Comparison of ENCODE assay signal across 10 mouse cellular contexts in genomic region chr2:26460097-26460646, GRCm38 (mm10). TPM values are rescaled to one million over a fixed set of nuclear protein-coding genes. Genes with fewer than 3 reads are reported as not detected.
DNase-seq lines count a peak whose midpoint lies in the region; ATAC-seq and TF ChIP-seq lines count a peak whose summit lies in the region.
"Had no signal": no experiment of that assay in that cellular context is flagged by ENCODE, and none has a peak within 500 bp of the region (broad histone marks: within the 10 kb centered on the region; RNA-seq: fewer than 3 reads in every experiment).

No protein-coding gene starts in this region.

- no peak for DNase-seq in layer of hippocampus, adult 2 months (ENCODE audit: low spot score in 2 of 2)
- no peak for DNase-seq in layer of hippocampus, postnatal 14 days (ENCODE audit: low spot score in 2 of 2)
- DNase-seq in kidney, postnatal 25 days, result peak; percentile 56 to 79
- DNase-seq in gastrocnemius, adult 18-20 months (ENCODE audit: low spot score), result no peak
- DNase-seq in left cerebral cortex, adult 18-20 months (ENCODE audit: low spot score in 2 of 2), result no peak
- DNase-seq: heart, adult 2 months had no signal

- H3K27me3 ChIP-seq in forebrain, embryonic 15.5 days, result no peaks in the 10 kb centered on the region
- no peaks in the 10 kb centered on the region for H3K27me3 ChIP-seq in midbrain, embryonic 16.5 days (ENCODE audit: control insufficient read depth, insufficient read depth, low read depth, low read length)

- H3K27ac ChIP-seq in layer of hippocampus, adult 2 months, result peak overlapping the region; percentile 46; the same call in 1 of the 2 replicates
- no peak overlapping the region for H3K27ac ChIP-seq in forebrain, embryonic 15.5 days (replicated peaks)
- H3K27ac ChIP-seq in midbrain, embryonic 16.5 days (ENCODE audit: low read length), result no peak overlapping the region; the same call in 1 of the 2 replicates
- H3K27ac ChIP-seq: heart, adult 2 months had no signal

- no peak for TF ChIP-seq CTCF in layer of hippocampus, adult 2 months (conservative IDR thresholded peaks at IDR 0.05)

- peak; percentile 15 for ATAC-seq in forebrain, embryonic 15.5 days (replicated peaks)
- 0 out of 2 replicates have a peak, but pooled peaks have one; percentile 33 for ATAC-seq in midbrain, embryonic 16.5 days

- no peaks in the 10 kb centered on the region for H3K9me3 ChIP-seq in forebrain, embryonic 15.5 days
- H3K9me3 ChIP-seq in midbrain, embryonic 16.5 days (replicated peaks; ENCODE audit: control insufficient read depth, low read length, poor library complexity, severe bottlenecking), result no peaks in the 10 kb centered on the region
- H3K9me3 ChIP-seq: megakaryocyte, embryonic 14.5 days had no signal

- H3K4me3 ChIP-seq in layer of hippocampus, adult 2 months, result no peak overlapping the region
- H3K4me3 ChIP-seq in forebrain, embryonic 15.5 days, result no peak overlapping the region
- H3K4me3 ChIP-seq in midbrain, embryonic 16.5 days (ENCODE audit: low read depth, low read length), result no peak overlapping the region
- H3K4me3 ChIP-seq: heart, adult 2 months had no signal

- 85% methylated on average over 16 of the region's 16 CpGs for WGBS in forebrain, embryonic 15.5 days
- 88% methylated on average over 16 of the region's 16 CpGs for WGBS in midbrain, embryonic 16.5 days

- no peaks in the 10 kb centered on the region for H3K4me1 ChIP-seq in forebrain, embryonic 15.5 days
- H3K4me1 ChIP-seq in midbrain, embryonic 16.5 days (ENCODE audit: control insufficient read depth, insufficient read depth, low read length), result no peaks in the 10 kb centered on the region

- H3K36me3 ChIP-seq in forebrain, embryonic 15.5 days, result peaks cover 48% of the 10 kb centered on the region
- no peaks in the 10 kb centered on the region; the same call in 1 of the 2 replicates for H3K36me3 ChIP-seq in midbrain, embryonic 16.5 days (ENCODE audit: control insufficient read depth, insufficient read depth, low read length)

- H3K4me2 ChIP-seq in forebrain, embryonic 15.5 days (replicated peaks), result no peak overlapping the region
- no peak overlapping the region for H3K4me2 ChIP-seq in midbrain, embryonic 16.5 days (ENCODE audit: low read length)

- no peak overlapping the region for H3K9ac ChIP-seq in forebrain, embryonic 15.5 days (replicated peaks)
- no peak overlapping the region for H3K9ac ChIP-seq in midbrain, embryonic 16.5 days (ENCODE audit: low read depth, low read length)

RNA-seq across cellular contexts. Expression of gene Sec16a, which starts 15.2 kb away (rescaled TPM):
- total RNA-seq in layer of hippocampus, adult 2 months (2021), result 10 to 100 TPM; 49.3 to 51.3 TPM
- total RNA-seq in layer of hippocampus, postnatal 14 days (2021), result 10 to 100 TPM; 47.2 to 48.3 TPM
- 18.3 and 19.8 TPM in 2 replicates for polyA plus RNA-seq in forebrain, embryonic 15.5 days (2015; fragmentation: Nextera tagmentation; extraction: Ambion mirVana)
- polyA plus RNA-seq in midbrain, embryonic 16.5 days (2015; fragmentation: Nextera tagmentation; extraction: Ambion mirVana), result 18.7 and 20.4 TPM in 2 replicates
- total RNA-seq in gastrocnemius, adult 18-20 months (2021), result 10 to 100 TPM; 23.5 to 24.8 TPM
- total RNA-seq in left cerebral cortex, adult 18-20 months (2021), result 10 to 100 TPM; 42.7 to 46.0 TPM

RNA-seq across cellular contexts. Expression of gene Inpp5e, which starts 51.2 kb away (rescaled TPM):
- 10 to 100 TPM; 22.2 to 25.1 TPM for total RNA-seq in layer of hippocampus, adult 2 months (2021)
- 10 to 100 TPM; 22.0 to 22.6 TPM for total RNA-seq in layer of hippocampus, postnatal 14 days (2021)
- 20.6 and 22.4 TPM in 2 replicates for polyA plus RNA-seq in forebrain, embryonic 15.5 days (2015; fragmentation: Nextera tagmentation; extraction: Ambion mirVana)
- polyA plus RNA-seq in midbrain, embryonic 16.5 days (2015; fragmentation: Nextera tagmentation; extraction: Ambion mirVana), result 26.9 and 27.6 TPM in 2 replicates
- total RNA-seq in gastrocnemius, adult 18-20 months (2021), result 1 to 10 TPM; 8.6 to 9.2 TPM
- 10 to 100 TPM; 21.5 to 22.8 TPM for total RNA-seq in left cerebral cortex, adult 18-20 months (2021)

RNA-seq across cellular contexts. Expression of gene Notch1, which starts 56.3 kb away (rescaled TPM):
- total RNA-seq in layer of hippocampus, adult 2 months (2021), result 10 to 100 TPM; 32.7 to 35.7 TPM
- total RNA-seq in layer of hippocampus, postnatal 14 days (2021), result 10 to 100 TPM; 35.4 to 45.2 TPM
- polyA plus RNA-seq in forebrain, embryonic 15.5 days (2015; fragmentation: Nextera tagmentation; extraction: Ambion mirVana), result 22.6 and 26.1 TPM in 2 replicates
- polyA plus RNA-seq in midbrain, embryonic 16.5 days (2015; fragmentation: Nextera tagmentation; extraction: Ambion mirVana), result 10.7 and 11.4 TPM in 2 replicates
- 10 to 100 TPM in 1 of 2 experiments, 1 to 10 TPM in 1; 6.1 to 10.0 TPM for total RNA-seq in gastrocnemius, adult 18-20 months (2021)
- total RNA-seq in left cerebral cortex, adult 18-20 months (2021), result 10 to 100 TPM; 17.8 to 19.1 TPM
- total RNA-seq: MEL had no signal

Comparison
In these comparisons a context has a peak if more than half of its experiments do, and no peak if none do; other contexts are left out.
1. DNase-seq: peak in kidney, postnatal 25 days (2 of 2); none in layer of hippocampus, adult 2 months (0 of 2), layer of hippocampus, postnatal 14 days (0 of 2), gastrocnemius, adult 18-20 months (single experiment) and left cerebral cortex, adult 18-20 months (0 of 2).